Mouse (Mus musculus) midbrain, embryonic 11.5 days (tissue): ENCODE results near the gene Strada. TPM values are rescaled to one million over a fixed set of nuclear protein-coding genes. Genes with fewer than 3 reads are reported as not detected.

Experiments
- ATAC-seq: fragments of 200-750 bp; cut with Nextera tagmentation; 2 replicates; pipeline ENCODE4 v1.8.0; 2017; ENCODE audit warnings: moderate TSS enrichment, moderate library complexity; ENCODE audit not compliant: low FRiP score
- DNase-seq: peaks from one replicate; pipeline ENCODE4 v3.0.0; 2015; ENCODE audit warnings: low spot score; ENCODE audit errors: missing footprints
- H3K27ac ChIP-seq: fragments of 300-500 bp; sonication (generic); 2 replicates; pipeline ENCODE4 v1.5.1; 2014; ENCODE audit warnings: low read depth, low read length
- H3K27me3 ChIP-seq: fragments of 300-500 bp; sonication (generic); 2 replicates; pipeline ENCODE4 v1.6.1; 2014; ENCODE audit warnings: mild to moderate bottlenecking, low read length, moderate library complexity, mixed read lengths; ENCODE audit not compliant: control insufficient read depth, insufficient read depth
- H3K36me3 ChIP-seq: fragments of 300-500 bp; sonication (generic); 2 replicates; pipeline ENCODE4 v1.6.1; 2014; ENCODE audit warnings: mild to moderate bottlenecking, low read length, moderate library complexity, mixed read lengths; ENCODE audit not compliant: control insufficient read depth, insufficient read depth
- H3K4me1 ChIP-seq: fragments of 300-500 bp; sonication (generic); 2 replicates; pipeline ENCODE4 v1.6.1; 2014; ENCODE audit warnings: low read length; ENCODE audit not compliant: control insufficient read depth, insufficient read depth
- H3K4me2 ChIP-seq: fragments of 300-500 bp; sonication (generic); 2 replicates; pipeline ENCODE4 v1.6.1; 2014; ENCODE audit warnings: mild to moderate bottlenecking, moderate library complexity
- H3K4me3 ChIP-seq: fragments of 300-500 bp; sonication (generic); 2 replicates; pipeline ENCODE4 v1.5.1; 2014; ENCODE audit warnings: low read depth, low read length
- H3K9ac ChIP-seq: fragments of 300-500 bp; sonication (generic); 2 replicates; pipeline ENCODE4 v1.6.1; 2014; ENCODE audit warnings: low read length
- H3K9me3 ChIP-seq: fragments of 300-500 bp; sonication (generic); 2 replicates; pipeline ENCODE4 v1.6.1; 2016; ENCODE audit warnings: low read length; ENCODE audit not compliant: control insufficient read depth
- WGBS: fragments of 180-500 bp; shearing (Covaris S2); extraction: QIAGEN DNeasy Blood & Tissue Kit; methylation state at CpG from one replicate; pipeline ENCODE4 v1.1.7; 2014; 5-methylcytosine and 5-hydroxymethylcytosine counted together
- polyA plus RNA-seq: library from polyadenylated mRNA; unstranded; fragments of >200 nt; fragmentation: Nextera tagmentation; extraction: Ambion mirVana; gene quantifications from 2 replicates; pipeline ENCODE4 v1.2.1, GENCODE M21; 2014

The Strada gene
- polyA plus RNA-seq, 1 experiment from 2014 or later, result 40.5 TPM

- H3K4me3 ChIP-seq, result peak within 1 kb of the TSS; percentile 83
- DNase-seq, result no peak
- H3K4me2 ChIP-seq, result peak within 1 kb of the TSS; percentile 95
- peak within 1 kb of the TSS; percentile 97 for H3K27ac ChIP-seq
- H3K36me3 ChIP-seq, result peaks cover 15% of the 10 kb centered on the region
- WGBS, result 27% methylated on average over 22 of the region's 22 CpGs
- no peaks in the 10 kb centered on the region for H3K27me3 ChIP-seq
- peaks cover 22% of the 10 kb centered on the region for H3K4me1 ChIP-seq
- no peaks in the 10 kb centered on the region for H3K9me3 ChIP-seq
- ATAC-seq, result peak; percentile 28
- peak within 1 kb of the TSS; percentile 97 for H3K9ac ChIP-seq
Observed at GRCm38 (mm10) chr11:106160841-106161721, 40.9 kb downstream of the Strada start, which contains the start of the genes Gm10840 and Limd2. Gm10840 (plus strand) TSS chr11:106160850. Limd2 (minus strand) TSS chr11:106160860.

GRCm38 (mm10) chr11:106159921-106160840 is 41.8 kb downstream of the Strada start:
- H3K4me3 ChIP-seq, result peak overlapping the region; percentile 83
- H3K27ac ChIP-seq, result peak overlapping the region; percentile 97
- peak overlapping the region; percentile 95 for H3K4me2 ChIP-seq
- H3K36me3 ChIP-seq, result peaks cover 13% of the 10 kb centered on the region
- peaks cover 22% of the 10 kb centered on the region for H3K4me1 ChIP-seq
- ATAC-seq (peak; percentile 79), DNase-seq (peak; percentile 99)
- H3K9me3 ChIP-seq, result no peaks in the 10 kb centered on the region
- H3K27me3 ChIP-seq, result no peaks in the 10 kb centered on the region
- under 1% methylated on average over 73 of the region's 106 CpGs for WGBS
- H3K9ac ChIP-seq, result peak overlapping the region; percentile 97

- Histone ChIP-seq H3K4me3 (peak overlapping the region; percentile 83), H3K4me2 (peak overlapping the region; percentile 95), H3K4me1 (peaks cover 22% of the 10 kb centered on the region), H3K9ac (peak overlapping the region; percentile 97), H3K27me3 (no peaks in the 10 kb centered on the region), H3K27ac (peak overlapping the region; percentile 97), H3K9me3 (no peaks in the 10 kb centered on the region), H3K36me3 (peaks cover 13% of the 10 kb centered on the region)
- peak; percentile 95 for DNase-seq
- ATAC-seq, result peak; percentile 73
- WGBS, result under 1% methylated on average over 21 of the region's 25 CpGs
Observed at GRCm38 (mm10) chr11:106159216-106159920, 42.6 kb downstream of the Strada start.

GRCm38 (mm10) chr11:106158930-106159215 is 43.1 kb downstream of the Strada start:
- DNase-seq (peak; percentile 86), ATAC-seq (no peak)
- peaks cover 11% of the 10 kb centered on the region for H3K36me3 ChIP-seq

GRCm38 (mm10) chr11:106158081-106158929 is 43.7 kb downstream of the Strada start:
- peaks cover 22% of the 10 kb centered on the region for H3K4me1 ChIP-seq
- peak overlapping the region; percentile 83 for H3K4me3 ChIP-seq
- peak overlapping the region; percentile 97 for H3K9ac ChIP-seq
- no peaks in the 10 kb centered on the region for H3K9me3 ChIP-seq
- DNase-seq (peak; percentile 90), ATAC-seq (no peak)
- peak overlapping the region; percentile 95 for H3K4me2 ChIP-seq
- H3K27me3 ChIP-seq, result no peaks in the 10 kb centered on the region
- 52% methylated on average over 14 of the region's 14 CpGs for WGBS
- peaks cover 6% of the 10 kb centered on the region for H3K36me3 ChIP-seq
- H3K27ac ChIP-seq, result peak overlapping the region; percentile 97; the same call in 1 of the 2 replicates

More at GRCm38 (mm10) chr11:106158930-106159215, 43.1 kb downstream of the Strada start:
- Histone ChIP-seq H3K27me3 (no peaks in the 10 kb centered on the region), H3K9ac (peak overlapping the region; percentile 97), H3K9me3 (no peaks in the 10 kb centered on the region), H3K4me2 (peak overlapping the region; percentile 95), H3K4me3 (peak overlapping the region; percentile 83), H3K4me1 (peaks cover 22% of the 10 kb centered on the region), H3K27ac (peak overlapping the region; percentile 97)
- WGBS, result 51% methylated on average over 9 of the region's 9 CpGs

- no peak overlapping the region for H3K4me3 ChIP-seq
- no peak for ATAC-seq
- H3K27ac ChIP-seq, result no peak overlapping the region
- peaks cover 10% of the 10 kb centered on the region for H3K36me3 ChIP-seq
- no peaks in the 10 kb centered on the region for H3K27me3 ChIP-seq
- peaks cover 22% of the 10 kb centered on the region for H3K4me1 ChIP-seq
- WGBS, result 89% methylated on average over 7 of the region's 7 CpGs
- H3K4me2 ChIP-seq, result no peak overlapping the region
- H3K9ac ChIP-seq, result no peak overlapping the region
- no peaks in the 10 kb centered on the region for H3K9me3 ChIP-seq
- no peak for DNase-seq
Observed at GRCm38 (mm10) chr11:106157154-106157553, 44.8 kb downstream of the Strada start.

GRCm38 (mm10) chr11:106156257-106156656 is 45.7 kb downstream of the Strada start:
- no peak for DNase-seq
- H3K9me3 ChIP-seq, result no peaks in the 10 kb centered on the region
- no peak overlapping the region for H3K27ac ChIP-seq
- no peak overlapping the region for H3K9ac ChIP-seq
- ATAC-seq, result no peak
- peaks cover 13% of the 10 kb centered on the region for H3K36me3 ChIP-seq
- H3K4me3 ChIP-seq, result no peak overlapping the region
- peaks cover 20% of the 10 kb centered on the region for H3K4me1 ChIP-seq
- H3K4me2 ChIP-seq, result no peak overlapping the region
- H3K27me3 ChIP-seq, result no peaks in the 10 kb centered on the region
- 82% methylated on average over 1 of the region's 1 CpGs for WGBS

- no peak for ATAC-seq
- WGBS, result 78% methylated on average over 3 of the region's 3 CpGs
- no peaks in the 10 kb centered on the region for H3K27me3 ChIP-seq
- peaks cover 15% of the 10 kb centered on the region for H3K4me1 ChIP-seq
- DNase-seq, result peak; percentile 82
- H3K9ac ChIP-seq, result no peak overlapping the region
- peaks cover 16% of the 10 kb centered on the region for H3K36me3 ChIP-seq
- no peaks in the 10 kb centered on the region for H3K9me3 ChIP-seq
- no peak overlapping the region for H3K4me2 ChIP-seq
- H3K27ac ChIP-seq, result no peak overlapping the region
- H3K4me3 ChIP-seq, result no peak overlapping the region
Observed at GRCm38 (mm10) chr11:106155761-106156160, 46.2 kb downstream of the Strada start.
